Mouse (Mus musculus) liver, postnatal 0 days (tissue): ENCODE results near the gene Chek2.

Experiments used
- CTCF ChIP-seq: sonication (generic); IDR thresholded peaks from 2 replicates; pipeline ENCODE4 v1.5.1; 2016; ENCODE audit warnings: antibody characterized with exemption, low read depth
- EP300 ChIP-seq: IDR thresholded peaks from 2 replicates; pipeline ENCODE4 v1.6.1; 2016; ENCODE audit warnings: antibody characterized with exemption, low read depth, mild to moderate bottlenecking

GRCm38 (mm10) chr5:110841046-110841862 lies 1.5 kb downstream of the Chek2 start:
- TF ChIP-seq CTCF (peak; percentile 10; the same call in 1 of the 2 replicates), EP300 (no peak)
